Mouse (Mus musculus): ENCODE data around the gene Gm20662.

DNA sequence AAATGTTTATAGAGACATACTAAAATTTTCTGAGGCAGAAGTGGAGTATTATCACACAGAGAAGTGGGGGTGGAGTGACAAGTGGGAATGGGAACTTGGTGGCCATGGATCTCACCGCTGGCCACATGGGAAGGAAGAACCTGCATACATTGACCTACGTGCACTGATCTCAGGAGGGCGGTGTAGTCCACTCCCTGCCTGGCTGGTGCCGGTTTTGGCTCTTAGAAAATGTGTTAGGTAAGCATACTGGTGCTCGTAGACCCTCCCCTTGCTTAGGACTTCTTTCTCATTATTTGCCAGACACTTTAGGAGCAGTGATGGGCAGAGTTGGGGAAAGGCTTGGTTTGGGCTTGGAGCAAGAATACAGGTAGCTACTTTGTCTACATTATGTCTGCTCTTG is 11.9 kb downstream of the Gm20662 start:
- TF ChIP-seq CTCF (IDR thresholded peaks at IDR 0.05; ENCODE audit: borderline replicate concordance, insufficient read depth, low read depth, low read length): no peak
- no peak for TF ChIP-seq POLR2A (IDR thresholded peaks at IDR 0.05; ENCODE audit: borderline replicate concordance, insufficient read depth, low read length)
